Mouse (Mus musculus): ENCODE results near the gene Ackr3.

- TF ChIP-seq POLR2A (IDR thresholded peaks at IDR 0.05; ENCODE audit: control insufficient read depth, low read depth, low read length) = no peak
- no peak for TF ChIP-seq CTCF (IDR thresholded peaks at IDR 0.05; ENCODE audit: control insufficient read depth, insufficient read depth, insufficient replicate concordance, low read depth, low read length)
Measured at GRCm38 (mm10) chr1:90176223-90176622, 27.6 kb upstream of the Ackr3 start.
